Mouse (Mus musculus): ENCODE measurements around the gene Nck2. TPM values are rescaled to one million over a fixed set of nuclear protein-coding genes. Genes with fewer than 3 reads are reported as not detected.

Gene Nck2
- total and polyA plus RNA-seq, 2 experiments from 2014 or later: 40.3 to 79.2 TPM

GRCm38 (mm10) chr1:43521512-43521911, 77.1 kb downstream of the Nck2 start:
- H3K4me1 ChIP-seq (ENCODE audit: insufficient read depth): no peaks in the 10 kb centered on the region
- no peaks in the 10 kb centered on the region for H3K36me3 ChIP-seq (ENCODE audit: insufficient read depth)
- no peaks in the 10 kb centered on the region for H3K9me3 ChIP-seq (ENCODE audit: low read length)
- TF ChIP-seq CTCF (IDR thresholded peaks at IDR 0.05; ENCODE audit: low read depth): no peak
- no peak for DNase-seq
- ATAC-seq: no peak
- no peak overlapping the region for H3K4me3 ChIP-seq (ENCODE audit: low read depth, low read length)
- H3K4me2 ChIP-seq (ENCODE audit: low read depth): no peak overlapping the region
- WGBS: 93% methylated on average over 3 of the region's 3 CpGs
- H3K27me3 ChIP-seq (ENCODE audit: insufficient read depth, low read length): no peaks in the 10 kb centered on the region
- H3K27ac ChIP-seq (ENCODE audit: low read depth, low read length): no peak overlapping the region
- H3K9ac ChIP-seq: no peak overlapping the region

GRCm38 (mm10) chr1:43521950-43522349, 77.6 kb downstream of the Nck2 start:
- TF ChIP-seq CTCF (IDR thresholded peaks at IDR 0.05; ENCODE audit: low read depth): no peak
- no peak overlapping the region for H3K4me2 ChIP-seq (ENCODE audit: low read depth)
- H3K4me3 ChIP-seq (ENCODE audit: low read depth, low read length): no peak overlapping the region
- WGBS: over 99% methylated on average over 4 of the region's 4 CpGs
- no peaks in the 10 kb centered on the region for H3K9me3 ChIP-seq (ENCODE audit: low read length)
- H3K36me3 ChIP-seq (ENCODE audit: insufficient read depth): no peaks in the 10 kb centered on the region
- H3K9ac ChIP-seq: no peak overlapping the region
- no peaks in the 10 kb centered on the region for H3K27me3 ChIP-seq (ENCODE audit: insufficient read depth, low read length)
- no peaks in the 10 kb centered on the region for H3K4me1 ChIP-seq (ENCODE audit: insufficient read depth)
- no peak overlapping the region for H3K27ac ChIP-seq (ENCODE audit: low read depth, low read length)
- DNase-seq: no peak
- ATAC-seq: no peak

- H3K4me3 ChIP-seq (ENCODE audit: low read depth, low read length): no peak overlapping the region
- H3K27ac ChIP-seq (ENCODE audit: low read depth, low read length): no peak overlapping the region
- H3K4me1 ChIP-seq (ENCODE audit: insufficient read depth): no peaks in the 10 kb centered on the region
- TF ChIP-seq CTCF (IDR thresholded peaks at IDR 0.05; ENCODE audit: low read depth): no peak
- no peak overlapping the region for H3K9ac ChIP-seq
- H3K9me3 ChIP-seq (ENCODE audit: low read length): no peaks in the 10 kb centered on the region
- ATAC-seq (no peak), DNase-seq (no peak)
- H3K36me3 ChIP-seq (ENCODE audit: insufficient read depth): no peaks in the 10 kb centered on the region
- H3K4me2 ChIP-seq (ENCODE audit: low read depth): no peak overlapping the region
- no peaks in the 10 kb centered on the region for H3K27me3 ChIP-seq (ENCODE audit: insufficient read depth, low read length)
- WGBS: 71% methylated on average over 2 of the region's 2 CpGs
Measured at GRCm38 (mm10) chr1:43522976-43523375, 78.6 kb downstream of the Nck2 start.

GRCm38 (mm10) chr1:43524332-43524731, 80.0 kb downstream of the Nck2 start:
- H3K36me3 ChIP-seq (ENCODE audit: insufficient read depth): no peaks in the 10 kb centered on the region
- TF ChIP-seq CTCF (IDR thresholded peaks at IDR 0.05; ENCODE audit: low read depth): no peak
- H3K27ac ChIP-seq (ENCODE audit: low read depth, low read length): no peak overlapping the region
- no peak overlapping the region for H3K4me2 ChIP-seq (ENCODE audit: low read depth)
- H3K9me3 ChIP-seq (ENCODE audit: low read length): no peaks in the 10 kb centered on the region
- H3K4me1 ChIP-seq (ENCODE audit: insufficient read depth): no peaks in the 10 kb centered on the region
- H3K4me3 ChIP-seq (ENCODE audit: low read depth, low read length): no peak overlapping the region
- no peaks in the 10 kb centered on the region for H3K27me3 ChIP-seq (ENCODE audit: insufficient read depth, low read length)
- 76% methylated on average over 3 of the region's 3 CpGs for WGBS
- no peak for ATAC-seq
- no peak for DNase-seq
- H3K9ac ChIP-seq: no peak overlapping the region

- WGBS: 75% methylated on average over 2 of the region's 2 CpGs
- no peak for ATAC-seq
- H3K36me3 ChIP-seq (ENCODE audit: insufficient read depth): no peaks in the 10 kb centered on the region
- peaks cover 18% of the 10 kb centered on the region for H3K4me1 ChIP-seq (ENCODE audit: insufficient read depth)
- no peak overlapping the region for H3K9ac ChIP-seq
- DNase-seq: no peak
- no peak overlapping the region for H3K4me2 ChIP-seq (ENCODE audit: low read depth)
- no peaks in the 10 kb centered on the region for H3K27me3 ChIP-seq (ENCODE audit: insufficient read depth, low read length)
- no peak overlapping the region for H3K27ac ChIP-seq (ENCODE audit: low read depth, low read length)
- no peak overlapping the region for H3K4me3 ChIP-seq (ENCODE audit: low read depth, low read length)
- TF ChIP-seq CTCF (IDR thresholded peaks at IDR 0.05; ENCODE audit: low read depth): no peak
- no peaks in the 10 kb centered on the region for H3K9me3 ChIP-seq (ENCODE audit: low read length)
Measured at GRCm38 (mm10) chr1:43528275-43528674, 83.9 kb downstream of the Nck2 start.

GRCm38 (mm10) chr1:43529086-43529485, 84.7 kb downstream of the Nck2 start:
- Histone ChIP-seq H3K9ac (no peak overlapping the region), H3K27ac (ENCODE audit: low read depth, low read length) (no peak overlapping the region), H3K36me3 (ENCODE audit: insufficient read depth) (no peaks in the 10 kb centered on the region), H3K4me3 (ENCODE audit: low read depth, low read length) (no peak overlapping the region), H3K27me3 (ENCODE audit: insufficient read depth, low read length) (no peaks in the 10 kb centered on the region), H3K4me1 (ENCODE audit: insufficient read depth) (peaks cover 18% of the 10 kb centered on the region), H3K4me2 (ENCODE audit: low read depth) (no peak overlapping the region), H3K9me3 (ENCODE audit: low read length) (no peaks in the 10 kb centered on the region)
- DNase-seq (no peak), ATAC-seq (no peak)
- 92% methylated on average over 1 of the region's 1 CpGs for WGBS
- no peak for TF ChIP-seq CTCF (IDR thresholded peaks at IDR 0.05; ENCODE audit: low read depth)

GRCm38 (mm10) chr1:43530295-43531020, 86.1 kb downstream of the Nck2 start:
- Histone ChIP-seq H3K36me3 (ENCODE audit: insufficient read depth) (0 out of 2 replicates have a peak, but pooled peaks cover 3% of the 10 kb centered on the region), H3K4me3 (ENCODE audit: low read depth, low read length) (no peak overlapping the region), H3K4me1 (ENCODE audit: insufficient read depth) (peaks cover 18% of the 10 kb centered on the region), H3K9me3 (ENCODE audit: low read length) (no peaks in the 10 kb centered on the region), H3K27me3 (ENCODE audit: insufficient read depth, low read length) (no peaks in the 10 kb centered on the region), H3K27ac (ENCODE audit: low read depth, low read length) (peak overlapping the region; percentile 55), H3K4me2 (ENCODE audit: low read depth) (no peak overlapping the region), H3K9ac (no peak overlapping the region)
- TF ChIP-seq CTCF (IDR thresholded peaks at IDR 0.05; ENCODE audit: low read depth): no peak
- 80% methylated on average over 7 of the region's 7 CpGs for WGBS
- ATAC-seq: no peak
- DNase-seq: no peak
